ENCODE assay signal across 8 mouse cellular contexts in the genomic region with DNA sequence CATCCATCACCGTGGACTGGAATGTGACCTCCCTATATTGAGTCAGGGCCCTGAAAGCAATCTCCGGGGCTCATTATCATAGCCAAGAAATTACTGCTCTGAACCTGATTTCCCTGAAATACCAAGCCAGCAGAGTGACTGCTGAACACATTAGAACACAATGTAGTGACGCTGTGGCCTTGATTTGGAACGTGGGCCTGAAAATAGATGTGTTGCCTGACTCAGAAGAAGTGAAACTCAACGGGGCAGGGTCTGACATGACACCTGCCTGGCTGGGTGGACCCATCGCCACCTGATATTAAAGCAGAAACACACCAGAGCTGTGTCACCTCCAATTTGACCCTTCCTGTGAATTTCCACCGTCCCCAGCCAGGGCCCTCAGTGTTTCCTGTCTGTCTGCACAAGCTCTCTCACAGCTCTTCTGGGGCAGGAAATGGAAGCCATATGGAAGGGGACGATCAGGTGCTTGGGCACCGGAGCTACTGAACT. TPM values are rescaled to one million over a fixed set of nuclear protein-coding genes. Genes with fewer than 3 reads are reported as not detected.
DNase-seq lines count a peak whose midpoint lies in the region; ATAC-seq and TF ChIP-seq lines count a peak whose summit lies in the region.

No protein-coding gene starts in this region.

- 17% methylated on average over 9 of the region's 9 CpGs for WGBS in embryonic facial prominence, embryonic 14.5 days
- 18% methylated on average over 9 of the region's 9 CpGs for WGBS in intestine, embryonic 14.5 days

- H3K9me3 ChIP-seq in embryonic facial prominence, embryonic 14.5 days (ENCODE audit: control insufficient read depth, low read length), result no peaks in the 10 kb centered on the region
- H3K9me3 ChIP-seq in intestine, embryonic 14.5 days (ENCODE audit: control insufficient read depth, low read length), result no peaks in the 10 kb centered on the region

- H3K27me3 ChIP-seq in embryonic facial prominence, embryonic 14.5 days (replicated peaks; ENCODE audit: control insufficient read depth, insufficient read depth, low read length), result no peaks in the 10 kb centered on the region
- H3K27me3 ChIP-seq in intestine, embryonic 14.5 days (replicated peaks; ENCODE audit: control insufficient read depth, insufficient read depth, low read length), result no peaks in the 10 kb centered on the region

- peak overlapping the region; percentile 48 for H3K9ac ChIP-seq in embryonic facial prominence, embryonic 14.5 days (ENCODE audit: low read depth, low read length)
- no peak overlapping the region; the same call in 1 of the 2 replicates for H3K9ac ChIP-seq in intestine, embryonic 14.5 days (ENCODE audit: low read length)

- no peak overlapping the region for H3K4me3 ChIP-seq in layer of hippocampus, adult 2 months
- H3K4me3 ChIP-seq in embryonic facial prominence, embryonic 14.5 days (ENCODE audit: low read depth, low read length), result no peak overlapping the region
- H3K4me3 ChIP-seq in intestine, embryonic 14.5 days (ENCODE audit: low read depth, low read length), result no peak overlapping the region

- H3K4me1 ChIP-seq in embryonic facial prominence, embryonic 14.5 days (ENCODE audit: control insufficient read depth, insufficient read depth, low read length), result peaks cover 39% of the 10 kb centered on the region
- peaks cover 19% of the 10 kb centered on the region for H3K4me1 ChIP-seq in intestine, embryonic 14.5 days (replicated peaks; ENCODE audit: control insufficient read depth, insufficient read depth, low read length)

- peaks cover 16% of the 10 kb centered on the region; the same call in 1 of the 2 replicates for H3K36me3 ChIP-seq in embryonic facial prominence, embryonic 14.5 days (ENCODE audit: control insufficient read depth, insufficient read depth, low read length)
- peaks cover 14% of the 10 kb centered on the region; the same call in 1 of the 2 replicates for H3K36me3 ChIP-seq in intestine, embryonic 14.5 days (ENCODE audit: control insufficient read depth, insufficient read depth, low read length)

- peak overlapping the region; percentile 25; the same call in 1 of the 2 replicates for H3K27ac ChIP-seq in layer of hippocampus, adult 2 months
- peak overlapping the region; percentile 61; the same call in 1 of the 2 replicates for H3K27ac ChIP-seq in embryonic facial prominence, embryonic 14.5 days (replicated peaks; ENCODE audit: low read depth, low read length)
- peak overlapping the region; percentile 62 for H3K27ac ChIP-seq in intestine, embryonic 14.5 days (ENCODE audit: low read depth)

- peak overlapping the region; percentile 26 for H3K4me2 ChIP-seq in embryonic facial prominence, embryonic 14.5 days (ENCODE audit: low read depth, low read length)
- peak overlapping the region; percentile 20; the same call in 1 of the 2 replicates for H3K4me2 ChIP-seq in intestine, embryonic 14.5 days (ENCODE audit: low read length)

- no peak for ATAC-seq in embryonic facial prominence, embryonic 14.5 days (ENCODE audit: low read depth)
- no peak for ATAC-seq in intestine, embryonic 14.5 days (replicated peaks; ENCODE audit: low FRiP score, low TSS enrichment, low read depth)

- DNase-seq in layer of hippocampus, adult 2 months (ENCODE audit: low spot score in 2 of 2), result no peak
- DNase-seq in layer of hippocampus, postnatal 25 days (ENCODE audit: extremely low spot score in 1 of 2, low spot score in 1 of 2), result no peak
- DNase-seq in embryonic facial prominence, embryonic 14.5 days (ENCODE audit: low spot score), result no peak
- peak; percentile 63 for DNase-seq in intestine, embryonic 14.5 days (ENCODE audit: low spot score)
- peak; percentile 69 for DNase-seq in mesoderm, embryonic 11.5 days (ENCODE audit: low read depth, low spot score)
- DNase-seq in frontal cortex, postnatal 25 days (ENCODE audit: low spot score in 2 of 2), result no peak
- DNase-seq in layer of hippocampus, adult 9-11 months, result no peak
- DNase-seq in urinary bladder, postnatal 36 days (ENCODE audit: low spot score in 2 of 2), result no peak

- no peak for TF ChIP-seq CTCF in layer of hippocampus, adult 2 months (conservative IDR thresholded peaks at IDR 0.05)

RNA-seq across cellular contexts. Expression of gene Parvb, which starts 13.0 kb away (rescaled TPM):
- total RNA-seq in layer of hippocampus, adult 2 months (2021), result 10 to 100 TPM; 29.9 to 34.0 TPM
- total RNA-seq in layer of hippocampus, postnatal 25 days (2021), result 10 to 100 TPM; 43.5 to 44.3 TPM
- 5.0 and 7.8 TPM in 2 replicates for polyA plus RNA-seq in embryonic facial prominence, embryonic 14.5 days (2014; fragmentation: Nextera tagmentation; extraction: Ambion mirVana)
- polyA plus RNA-seq in intestine, embryonic 14.5 days (2014; fragmentation: Nextera tagmentation; extraction: Ambion mirVana), result 3.6 and 5.1 TPM in 2 replicates

RNA-seq across cellular contexts. Expression of gene Samm50, which starts 26.8 kb away (rescaled TPM):
- total RNA-seq in layer of hippocampus, adult 2 months (2021), result 100 to 1,000 TPM in 1 of 2 experiments, 10 to 100 TPM in 1; 93.6 to 102 TPM
- total RNA-seq in layer of hippocampus, postnatal 25 days (2021), result 10 to 100 TPM; 90.3 to 92.3 TPM
- 71.1 and 74.0 TPM in 2 replicates for polyA plus RNA-seq in embryonic facial prominence, embryonic 14.5 days (2014; fragmentation: Nextera tagmentation; extraction: Ambion mirVana)
- polyA plus RNA-seq in intestine, embryonic 14.5 days (2014; fragmentation: Nextera tagmentation; extraction: Ambion mirVana), result 88.5 and 89.2 TPM in 2 replicates

RNA-seq across cellular contexts. Expression of gene Pnpla3, which starts 51.2 kb away (rescaled TPM):
- total RNA-seq in layer of hippocampus, adult 2 months (2021), result 1 to 10 TPM; 7.3 to 8.1 TPM
- 1 to 10 TPM; 7.9 to 9.7 TPM for total RNA-seq in layer of hippocampus, postnatal 25 days (2021)
- polyA plus RNA-seq in embryonic facial prominence, embryonic 14.5 days (2014; fragmentation: Nextera tagmentation; extraction: Ambion mirVana), result 0.89 and 1.1 TPM in 2 replicates
- polyA plus RNA-seq in intestine, embryonic 14.5 days (2014; fragmentation: Nextera tagmentation; extraction: Ambion mirVana), result 0.41 and 0.44 TPM in 2 replicates

Comparison
In these comparisons a context has a peak if more than half of its experiments do, and no peak if none do; other contexts are left out.
1. DNase-seq: peak in intestine, embryonic 14.5 days (single experiment) and mesoderm, embryonic 11.5 days (single experiment); none in layer of hippocampus, adult 2 months (0 of 2), layer of hippocampus, postnatal 25 days (0 of 2), embryonic facial prominence, embryonic 14.5 days (single experiment), frontal cortex, postnatal 25 days (0 of 2), layer of hippocampus, adult 9-11 months (single experiment) and urinary bladder, postnatal 36 days (0 of 2).
2. Peak in every context shown above with its lines, with median percentiles within 50 percentile points of each other: H3K27ac ChIP-seq.